Mouse (Mus musculus): ENCODE measurements around the gene Trpt1. TPM values are rescaled to one million over a fixed set of nuclear protein-coding genes. Genes with fewer than 3 reads are reported as not detected.

Gene Trpt1
- total RNA-seq, 2 experiments from 2014 or later: 0.08 to 1.4 TPM

DNA sequence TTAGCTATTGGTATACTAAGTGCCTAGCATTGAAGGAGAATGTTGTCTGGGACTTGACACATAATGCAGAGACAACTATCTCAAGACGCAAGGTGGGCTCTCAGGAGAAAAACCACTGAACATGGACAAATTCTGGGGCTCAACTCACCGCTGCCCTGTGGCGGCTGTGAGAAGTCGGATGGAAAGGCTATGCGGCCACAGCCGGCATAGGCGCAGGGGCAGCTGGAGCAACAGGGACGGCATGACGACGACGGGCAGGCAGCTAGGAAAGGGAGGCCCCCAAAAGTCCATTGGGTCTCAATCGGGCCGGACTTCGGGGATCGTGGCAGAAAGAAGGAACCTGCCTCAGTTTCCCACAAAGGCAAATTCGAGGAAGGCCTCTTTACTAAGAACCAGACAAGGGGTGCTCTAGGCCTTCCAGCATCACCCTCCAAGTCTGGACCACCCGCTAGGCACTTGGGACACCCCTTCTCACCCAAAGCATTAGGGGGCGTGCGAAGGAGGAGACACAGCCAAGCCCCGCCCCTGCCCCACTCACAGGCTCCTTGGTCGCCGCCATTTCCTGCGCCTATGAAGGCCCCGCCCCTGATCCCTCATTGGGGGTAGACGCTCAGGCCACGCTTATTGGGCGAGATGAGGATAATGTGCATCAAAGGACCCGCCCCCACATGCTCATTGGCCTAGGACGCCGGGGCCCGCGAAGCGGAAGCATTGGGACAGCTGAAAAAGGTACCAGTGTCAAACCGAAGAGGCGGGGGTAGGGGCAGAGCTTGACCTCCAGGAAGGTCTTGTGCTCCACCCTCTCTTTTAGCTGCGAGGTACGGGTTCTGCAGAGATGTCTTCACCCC, 3.7 kb upstream of the Trpt1 start, which contains the start of gene Dnajc4:
Dnajc4 (minus strand) TSS at position 562 of the 848 bp plus-strand sequence.
- ATAC-seq (replicated peaks; ENCODE audit: poor library complexity): peak; percentile 93

DNA sequence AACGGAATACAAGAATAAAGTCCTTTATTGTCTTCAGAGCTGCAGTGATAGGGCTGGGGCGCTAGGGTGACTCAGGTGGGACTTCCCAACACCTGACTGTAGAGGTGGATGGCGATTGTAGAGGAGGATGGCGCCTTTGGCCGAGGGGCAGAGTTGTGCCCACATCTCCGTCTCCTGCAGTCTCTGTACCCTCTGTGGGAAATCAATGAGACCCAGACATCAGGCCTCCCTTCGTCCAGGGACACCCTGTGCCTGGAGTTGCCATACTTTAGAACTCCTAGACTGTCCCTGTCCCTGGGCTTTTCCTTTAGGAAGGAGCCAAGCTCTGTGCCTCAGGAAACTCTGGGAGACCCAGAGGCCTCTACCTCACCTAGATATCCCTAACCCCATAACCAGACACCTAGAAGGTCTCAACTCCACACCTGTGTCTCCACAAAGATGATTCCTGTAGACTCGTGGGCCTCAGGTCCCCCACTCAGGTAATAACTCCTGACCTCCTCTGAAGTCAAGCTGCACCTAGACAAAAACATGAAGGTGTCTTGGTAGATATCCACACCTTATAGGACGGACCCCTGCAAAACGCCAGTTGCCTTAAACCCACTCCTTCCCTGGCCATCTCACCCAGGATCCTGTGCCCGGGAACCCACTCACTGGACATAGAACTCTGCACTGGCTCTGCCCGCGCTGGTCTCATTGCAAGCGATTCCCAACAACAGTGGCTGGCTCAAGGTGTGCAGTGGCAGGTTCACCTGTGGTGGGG, 2.7 kb upstream of the Trpt1 start:
- ATAC-seq (replicated peaks; ENCODE audit: poor library complexity): no peak

DNA sequence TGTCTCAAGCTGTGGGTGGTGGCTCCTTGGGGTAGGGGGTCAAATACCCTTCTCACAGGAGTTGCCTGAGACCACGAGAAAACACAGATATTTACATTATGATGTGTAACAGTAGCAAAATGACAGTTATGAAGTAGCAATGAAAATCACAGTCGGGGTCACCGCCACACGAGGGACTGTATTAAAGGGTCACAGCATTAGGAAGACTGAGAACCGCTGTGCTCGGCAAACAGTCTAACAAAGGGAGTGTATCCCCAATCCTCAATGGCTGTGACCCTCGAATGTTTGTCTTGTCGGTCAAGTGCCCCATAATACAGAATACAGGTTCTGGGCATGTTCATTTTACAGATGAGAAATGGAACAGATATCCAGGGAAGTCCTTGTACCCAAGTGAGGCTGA, 1.9 kb upstream of the Trpt1 start:
- no peak for ATAC-seq (replicated peaks; ENCODE audit: poor library complexity)

DNA sequence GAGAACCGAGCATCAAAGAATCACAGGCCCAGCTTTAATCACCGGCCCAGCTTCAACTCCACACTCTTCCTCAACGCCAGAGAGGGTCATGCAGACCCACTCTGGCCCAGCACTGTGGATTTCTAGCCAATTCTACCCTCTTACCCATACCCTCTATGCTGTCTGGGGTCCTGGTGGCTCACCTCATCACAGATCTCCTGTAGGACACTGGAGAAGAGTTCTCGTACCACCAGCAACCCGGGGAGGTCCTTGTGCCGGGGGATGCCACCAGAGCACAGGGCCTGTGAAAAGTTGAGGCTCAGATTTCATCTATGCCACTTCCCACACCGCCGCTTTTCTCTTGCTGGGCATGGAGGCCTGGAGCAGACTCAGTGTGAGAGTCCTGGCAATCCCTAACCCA, 1.4 kb upstream of the Trpt1 start:
- ATAC-seq (replicated peaks; ENCODE audit: poor library complexity): no peak

DNA sequence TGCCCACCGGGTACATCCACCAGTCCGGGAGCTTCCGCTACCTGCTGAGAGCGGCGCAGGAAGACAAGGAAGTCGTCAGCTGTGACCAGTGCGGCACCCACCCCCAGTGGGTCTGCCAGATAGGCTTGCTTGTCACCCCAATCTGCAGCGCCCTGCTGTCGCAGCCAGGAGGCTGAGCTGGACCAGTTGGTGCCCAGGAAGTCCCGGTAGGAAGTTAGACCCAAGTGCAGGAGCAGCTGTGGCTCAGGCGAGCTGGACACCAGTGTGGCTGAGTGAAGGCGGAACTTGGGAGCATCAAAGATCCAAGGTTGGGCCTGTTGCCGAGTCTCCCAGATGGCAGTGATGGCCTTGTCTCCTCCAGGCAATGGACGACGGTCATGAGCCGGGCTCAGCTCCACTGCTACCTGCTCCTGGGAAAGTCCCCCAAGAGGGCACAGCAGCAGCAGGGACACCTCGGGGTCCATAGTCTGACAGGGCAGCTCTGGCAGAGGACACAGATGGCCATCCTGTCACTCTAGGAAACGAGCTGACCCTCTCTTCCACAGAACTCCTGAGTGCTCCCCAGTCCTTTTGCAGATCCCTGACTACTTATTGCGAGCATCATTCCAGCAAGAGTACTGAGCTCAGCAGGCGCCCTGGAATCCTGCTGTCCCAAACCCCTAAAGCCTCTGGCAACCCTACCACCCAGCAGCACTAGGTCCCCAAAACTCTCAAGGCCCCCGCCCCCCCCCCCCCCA, 508 bp upstream of the Trpt1 start:
- ATAC-seq (replicated peaks; ENCODE audit: poor library complexity): no peak

DNA sequence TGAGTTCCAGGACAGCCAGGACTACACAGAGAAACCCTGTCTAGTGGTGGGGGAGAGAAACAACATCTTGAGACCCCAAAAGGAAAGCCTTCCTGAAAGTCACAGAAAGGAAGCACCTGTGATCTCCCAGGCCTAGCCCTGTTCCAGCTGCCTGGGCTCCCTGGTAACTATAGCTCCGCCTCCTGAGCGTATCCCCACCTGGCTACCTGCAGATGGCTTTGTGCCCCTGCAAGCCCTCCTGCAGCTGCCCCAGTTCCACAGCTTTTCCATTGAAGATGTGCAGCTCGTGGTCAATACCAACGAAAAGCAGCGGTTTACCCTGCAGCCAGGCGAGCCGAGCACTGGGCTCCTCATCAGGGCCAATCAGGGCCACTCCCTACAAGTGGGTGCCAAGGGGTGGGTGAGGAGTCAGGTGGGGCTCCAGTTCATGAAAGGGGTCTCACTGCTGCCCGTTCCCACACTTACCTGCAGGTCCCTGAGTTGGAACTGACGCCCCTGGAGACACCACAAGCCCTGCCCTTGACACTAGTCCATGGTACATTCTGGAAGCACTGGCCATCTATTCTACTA, 1.9 kb downstream of the Trpt1 start:
- ATAC-seq (replicated peaks; ENCODE audit: poor library complexity): no peak

DNA sequence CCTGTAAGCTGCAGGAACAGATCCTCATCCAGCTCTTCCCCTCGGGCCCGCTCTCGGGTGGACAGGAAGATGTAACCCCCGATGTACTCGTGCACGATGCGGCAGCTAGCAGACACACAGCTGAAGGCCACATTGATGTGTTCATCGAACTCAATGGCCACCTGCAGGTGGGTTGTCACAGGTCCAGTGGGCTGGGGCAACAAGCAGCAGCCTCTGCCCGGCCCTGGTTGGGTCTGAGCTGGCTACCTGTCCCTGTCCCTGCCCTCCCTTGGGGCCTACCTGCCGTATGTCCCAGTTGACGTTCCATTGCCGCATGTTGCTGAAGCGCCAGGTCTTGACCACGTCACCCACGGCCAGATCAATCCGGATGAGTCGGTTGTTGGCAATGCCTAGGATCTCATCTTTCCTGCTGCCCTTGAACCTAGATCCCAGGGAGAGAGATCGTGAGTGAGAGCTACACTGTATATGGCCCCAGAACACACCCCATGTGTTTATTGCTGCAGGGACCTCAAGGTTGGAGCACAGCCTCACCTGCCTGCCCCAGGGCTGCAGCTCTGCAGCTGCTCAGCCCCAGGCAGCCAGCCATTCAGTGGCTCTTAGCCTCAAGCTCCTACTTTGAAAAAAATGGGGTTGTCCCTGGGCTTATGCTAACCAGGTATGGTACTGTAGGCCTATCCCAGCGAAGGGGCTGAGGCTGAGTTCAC, 3.6 kb downstream of the Trpt1 start:
- ATAC-seq (replicated peaks; ENCODE audit: poor library complexity): no peak

DNA sequence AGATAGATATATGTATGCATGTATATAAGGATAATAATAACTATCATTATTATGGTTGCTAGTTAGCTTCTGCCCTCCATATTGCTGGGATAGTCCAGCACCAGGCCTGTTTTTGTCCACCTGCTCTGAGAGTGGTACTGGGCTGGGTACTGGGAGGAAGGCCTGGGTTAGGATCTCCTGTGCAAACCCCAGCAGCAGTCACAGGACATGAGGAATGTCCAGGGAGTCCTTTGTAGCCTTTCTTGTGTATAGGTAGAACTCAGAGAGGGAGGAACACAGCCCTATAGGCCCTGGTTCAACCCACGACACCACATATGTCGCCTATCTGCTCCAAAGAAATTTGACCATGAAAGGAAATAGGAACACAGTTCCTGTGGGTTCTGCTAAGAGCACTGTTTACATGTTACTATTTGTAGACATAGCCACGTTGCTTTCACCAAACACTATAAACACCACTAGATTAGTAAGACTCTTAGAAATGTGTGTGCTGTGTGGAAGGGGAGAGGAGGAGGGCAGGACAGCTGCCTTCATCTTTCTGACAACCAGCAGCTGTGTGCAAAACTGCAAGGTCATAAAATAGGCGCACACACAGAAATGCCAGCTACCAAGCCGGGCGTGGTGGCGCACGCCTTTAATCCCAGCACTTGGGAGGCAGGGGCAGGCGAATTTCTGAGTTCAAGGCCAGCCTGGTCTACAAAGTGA, 11.1 kb downstream of the Trpt1 start:
- no peak for ATAC-seq (replicated peaks; ENCODE audit: poor library complexity)

DNA sequence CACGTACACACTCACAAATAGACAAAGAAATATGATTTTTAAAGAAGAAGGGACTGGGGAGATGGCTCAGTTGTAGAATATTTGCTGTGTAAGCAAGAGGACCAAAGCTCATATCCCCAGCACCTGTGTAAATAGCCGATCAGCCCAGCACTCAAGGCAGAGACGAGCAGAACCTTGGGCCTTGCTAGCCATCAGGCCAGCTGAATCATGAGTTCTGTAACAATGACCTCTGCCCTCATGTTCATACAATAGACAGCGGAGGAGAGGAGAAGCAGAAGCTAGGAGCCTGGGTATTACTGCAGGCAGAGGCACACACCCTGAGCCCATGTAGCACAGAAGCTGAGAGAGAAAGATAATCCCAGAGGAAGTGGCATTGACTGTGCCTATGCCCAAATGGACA, 16.5 kb downstream of the Trpt1 start:
- no peak for ATAC-seq (replicated peaks; ENCODE audit: poor library complexity)

DNA sequence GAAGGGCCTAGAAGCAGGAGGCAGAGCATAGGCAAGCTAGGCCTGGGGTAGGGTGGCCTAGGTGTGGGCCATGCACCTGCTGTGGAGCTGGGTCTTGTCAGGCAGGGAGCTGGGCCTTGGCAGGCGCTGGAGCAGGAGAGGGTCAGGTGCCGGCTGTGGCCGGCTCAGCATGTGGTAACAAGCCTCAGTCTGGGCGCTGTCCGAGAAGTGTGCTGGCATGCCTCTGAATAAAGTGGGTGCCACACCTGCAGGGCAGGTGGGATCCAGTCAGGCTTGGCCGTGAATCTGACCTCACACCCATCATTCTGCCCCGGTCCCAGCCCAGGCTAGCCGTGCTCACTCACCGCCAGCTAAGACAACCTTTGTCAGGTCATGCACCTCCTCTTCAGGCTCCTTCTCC, 18.1 kb downstream of the Trpt1 start:
- no peak for ATAC-seq (replicated peaks; ENCODE audit: poor library complexity)

DNA sequence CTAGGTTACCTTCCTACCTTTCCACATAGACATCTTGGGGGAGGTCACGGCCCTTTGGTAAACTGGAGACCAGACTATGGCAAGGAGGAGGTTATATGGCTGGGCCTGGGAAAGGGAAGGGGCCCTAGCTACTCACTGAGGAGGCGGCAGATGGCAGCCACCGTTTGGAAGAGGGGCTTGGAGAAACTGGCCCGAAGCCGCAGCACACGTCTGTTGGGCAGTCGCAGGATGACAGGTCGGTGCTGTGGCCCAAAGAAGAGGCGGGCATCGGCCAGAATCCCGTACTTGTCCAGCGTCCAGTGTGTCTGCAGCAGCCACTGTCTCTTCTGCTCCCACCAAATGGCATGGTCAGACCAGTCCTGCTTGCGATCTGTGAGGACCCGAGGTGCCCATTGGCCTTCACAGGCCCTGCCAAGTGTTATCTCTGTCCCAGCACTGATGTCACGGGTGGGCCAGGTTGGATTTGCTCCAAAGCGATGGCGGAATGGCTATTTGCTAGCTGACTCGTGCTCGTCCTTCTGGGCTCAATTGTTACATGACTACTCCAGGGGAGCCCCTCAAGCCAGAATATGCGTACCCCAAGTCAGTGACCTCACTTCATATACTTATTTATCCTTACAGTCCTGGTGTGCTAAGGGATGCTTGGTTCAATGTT, 18.7 kb downstream of the Trpt1 start:
- no peak for ATAC-seq (replicated peaks; ENCODE audit: poor library complexity)

DNA sequence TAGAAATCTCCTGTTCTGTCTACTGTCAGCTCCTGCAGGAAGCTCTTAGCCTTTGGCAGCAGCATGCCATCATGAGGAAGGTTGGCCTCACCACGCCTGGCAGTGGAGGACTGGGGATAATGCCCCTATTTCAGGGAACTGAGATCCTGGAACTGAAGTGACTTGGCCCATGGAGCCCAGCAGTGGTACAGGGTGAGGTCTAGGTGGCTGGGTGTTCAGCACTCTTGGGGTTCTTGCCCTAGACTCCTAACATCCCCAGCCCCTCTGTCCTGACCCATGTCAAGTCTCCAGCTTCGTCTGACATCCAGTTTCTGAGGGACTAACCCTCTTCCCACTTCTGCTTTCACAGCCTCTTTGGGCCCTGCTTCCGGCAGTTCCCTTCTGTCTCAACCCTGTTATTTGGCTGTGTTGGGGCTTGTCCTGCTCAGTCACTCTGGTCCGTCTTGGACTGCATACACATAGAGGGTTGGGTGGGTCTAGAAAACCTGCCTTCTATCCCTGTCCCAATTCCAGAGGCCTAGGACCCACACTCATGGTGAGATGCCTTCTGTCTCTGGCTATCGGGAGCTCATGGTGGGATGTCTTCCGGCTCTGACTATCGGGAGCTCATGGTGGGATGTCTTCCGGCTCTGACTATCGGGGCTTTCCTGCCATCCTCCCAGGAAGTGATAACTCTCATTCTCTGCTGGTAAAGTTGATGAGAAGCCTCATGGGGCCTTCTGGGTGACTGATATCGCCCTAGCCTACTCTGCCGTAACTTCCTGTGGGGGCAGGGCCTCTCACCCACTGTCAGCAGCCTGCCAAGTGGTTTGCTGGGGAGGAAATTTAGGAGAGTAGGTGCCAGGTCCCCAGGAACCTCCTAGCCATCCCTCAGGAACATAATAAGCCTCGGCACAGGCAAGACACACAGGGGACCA, 21.9 kb downstream of the Trpt1 start:
- peak; percentile 68 for ATAC-seq (replicated peaks; ENCODE audit: poor library complexity)

DNA sequence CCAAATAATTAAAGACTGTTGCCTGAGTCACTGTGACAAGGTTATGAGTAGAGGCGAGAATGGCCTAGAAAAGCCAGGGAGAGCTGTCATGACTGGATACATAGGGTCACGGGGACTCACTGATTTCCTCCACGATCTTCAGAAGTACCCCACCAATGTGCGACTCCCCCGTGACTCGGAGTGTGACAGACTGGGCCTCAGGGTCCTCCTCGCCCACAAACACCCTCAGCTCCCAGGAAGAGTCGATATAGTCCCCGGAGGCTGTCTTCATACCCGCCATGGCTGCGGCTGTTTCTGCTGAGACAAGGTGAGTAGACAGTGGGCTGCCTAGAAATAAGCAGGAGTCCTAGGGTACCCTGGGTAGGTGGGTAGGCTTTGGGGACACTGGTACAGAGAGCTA, 22.6 kb downstream of the Trpt1 start:
- peak; percentile 7; the same call in 1 of the 2 replicates for ATAC-seq (replicated peaks; ENCODE audit: poor library complexity)

DNA sequence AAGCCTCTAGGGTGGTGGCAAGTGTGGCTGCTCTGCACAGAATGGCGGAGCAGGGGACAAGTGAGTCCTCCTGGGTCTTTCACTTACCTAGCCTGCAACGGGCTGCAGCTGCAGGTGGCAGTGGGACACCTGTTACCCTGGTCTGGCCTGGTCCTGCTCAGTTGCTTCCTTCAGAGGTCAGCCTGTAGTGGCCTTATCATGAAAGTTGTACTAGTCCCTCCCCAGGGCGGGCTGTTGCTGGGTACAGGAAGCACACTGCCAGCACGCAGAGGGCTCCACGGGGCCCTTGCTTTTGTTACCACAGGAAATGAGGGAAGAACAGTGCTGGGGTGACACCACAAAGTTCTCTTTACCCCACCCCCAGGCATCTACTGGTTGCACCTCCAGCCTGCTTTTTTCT, 23.3 kb downstream of the Trpt1 start, which contains the start of gene Fermt3:
Fermt3 (minus strand) TSS at position 279 of the 400 bp plus-strand sequence.
- peak; percentile 69 for ATAC-seq (replicated peaks; ENCODE audit: poor library complexity)

DNA sequence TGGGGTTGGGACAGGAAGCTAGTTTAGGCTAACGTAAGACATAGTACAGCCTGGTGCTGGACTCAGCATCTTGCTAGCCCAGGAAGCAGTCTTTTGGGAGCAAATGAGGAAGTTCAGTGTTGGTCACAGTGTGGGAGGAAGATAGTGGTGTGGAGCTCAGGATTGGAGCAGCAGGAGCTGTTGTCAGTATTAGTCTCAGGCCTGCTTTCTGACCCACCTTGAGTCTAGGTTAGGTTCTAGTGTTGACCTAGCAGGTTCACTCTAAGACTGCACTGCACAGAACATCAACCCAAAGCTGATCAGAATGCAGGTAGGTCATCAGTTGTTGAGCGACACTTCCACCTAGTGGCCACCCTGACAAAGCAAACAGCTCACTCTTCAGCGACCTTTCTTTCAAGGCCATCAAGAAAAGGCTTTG, 24.3 kb downstream of the Trpt1 start:
- peak; percentile 51 for ATAC-seq (replicated peaks; ENCODE audit: poor library complexity)

DNA sequence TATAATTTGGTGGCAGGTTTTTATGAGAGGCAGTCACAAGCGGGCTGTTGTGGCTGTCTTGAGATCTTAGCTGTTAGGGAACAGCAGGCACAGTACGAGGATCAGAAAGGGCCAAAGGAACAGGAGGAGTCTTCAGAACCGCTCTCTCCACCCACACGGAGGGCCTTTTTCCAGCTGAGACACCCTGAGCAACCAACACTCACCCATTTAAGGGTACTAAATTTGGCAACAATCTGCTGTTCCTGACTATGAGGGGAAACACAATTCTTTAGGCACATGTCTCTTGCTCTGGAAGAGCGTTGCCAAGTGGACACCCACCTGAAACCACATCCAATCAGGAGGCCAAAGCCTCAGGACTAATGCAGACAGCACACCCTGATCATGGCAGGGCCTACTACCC, 33.6 kb downstream of the Trpt1 start:
- no peak for ATAC-seq (replicated peaks; ENCODE audit: poor library complexity)

DNA sequence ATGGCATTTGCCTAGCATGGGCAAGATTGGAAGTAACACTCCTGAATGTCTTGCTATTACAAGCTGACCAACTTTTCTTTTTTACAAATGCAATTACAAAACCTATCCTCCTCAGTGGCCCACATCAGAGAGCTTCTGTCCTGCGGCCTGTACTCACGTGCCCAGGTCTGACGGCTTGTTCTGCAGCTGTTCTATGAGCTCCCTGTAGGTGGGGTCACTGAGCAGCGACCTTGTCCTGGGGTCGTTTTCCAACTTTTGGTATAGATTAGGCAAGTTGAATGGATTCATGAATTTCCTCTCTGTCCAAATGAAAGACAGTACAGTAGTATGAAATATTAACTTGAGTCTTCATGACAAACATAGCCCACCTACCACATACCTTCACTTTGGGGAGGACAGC, 38.1 kb downstream of the Trpt1 start:
- no peak for ATAC-seq (replicated peaks; ENCODE audit: poor library complexity)

DNA sequence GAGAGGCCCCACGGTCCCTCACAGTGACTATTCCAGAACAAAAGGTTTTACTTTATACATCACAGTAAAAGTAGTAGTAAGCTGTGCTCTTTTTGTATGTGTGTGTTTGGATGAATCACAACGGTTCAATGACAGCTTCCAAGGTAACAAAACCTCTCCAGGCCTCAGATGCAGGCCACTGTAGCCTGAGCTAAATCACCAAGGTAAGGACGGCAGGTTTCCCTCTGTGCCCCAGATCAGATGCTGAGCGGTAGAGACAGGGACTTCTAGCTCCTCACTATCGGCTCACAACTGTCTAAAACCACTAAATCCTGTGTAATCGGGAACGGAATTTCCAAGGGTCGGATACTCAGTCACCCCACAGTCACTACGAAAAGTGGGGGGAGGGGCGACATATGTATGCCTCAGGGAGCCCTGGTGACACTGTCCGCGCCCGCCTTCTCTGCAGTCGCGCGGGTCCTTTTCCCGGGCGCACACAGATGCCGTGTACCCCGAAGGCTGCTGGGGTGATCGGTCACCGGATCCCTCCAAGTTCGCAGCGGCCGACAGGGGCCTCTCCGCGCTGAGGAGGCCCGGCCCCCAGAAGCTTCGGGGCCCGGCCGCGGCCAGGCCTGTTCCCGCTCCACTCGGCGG, 43.3 kb downstream of the Trpt1 start:
- peak; percentile 12; the same call in 1 of the 2 replicates for ATAC-seq (replicated peaks; ENCODE audit: poor library complexity)

Data from megakaryocyte progenitor cell, adult 5-6 weeks (primary cell).